Mouse (Mus musculus) MEL (cell line): ENCODE data around the gene Nckipsd.

ENCODE experiments used
- MAX ChIP-seq: IDR thresholded peaks from 2 replicates; pipeline ENCODE4 v1.6.1; 2011; ENCODE audit warnings: low read length, improper control_type of control experiment
- MYC ChIP-seq: IDR thresholded peaks from 2 replicates; pipeline ENCODE4 v1.6.1; 2011; ENCODE audit warnings: low read depth, mild to moderate bottlenecking, low read length, improper control_type of control experiment, moderate library complexity
- RAD21 ChIP-seq: IDR thresholded peaks from 2 replicates; pipeline ENCODE4 v1.6.1; 2011; ENCODE audit warnings: mild to moderate bottlenecking, low read depth, low read length, improper control_type of control experiment
- USF1 ChIP-seq: IDR thresholded peaks from 2 replicates; pipeline ENCODE4 v1.6.1; 2014; ENCODE audit warnings: low read depth, mild to moderate bottlenecking, inconsistent platforms, low read length, improper control_type of control experiment, moderate library complexity

- TF ChIP-seq MYC (no peak), USF1 (no peak), MAX (no peak), RAD21 (no peak)
Measured at GRCm38 (mm10) chr9:108777276-108777675, 30.9 kb upstream of the Nckipsd start.
